Mouse (Mus musculus): ENCODE results near the gene Prkcsh.

DNA sequence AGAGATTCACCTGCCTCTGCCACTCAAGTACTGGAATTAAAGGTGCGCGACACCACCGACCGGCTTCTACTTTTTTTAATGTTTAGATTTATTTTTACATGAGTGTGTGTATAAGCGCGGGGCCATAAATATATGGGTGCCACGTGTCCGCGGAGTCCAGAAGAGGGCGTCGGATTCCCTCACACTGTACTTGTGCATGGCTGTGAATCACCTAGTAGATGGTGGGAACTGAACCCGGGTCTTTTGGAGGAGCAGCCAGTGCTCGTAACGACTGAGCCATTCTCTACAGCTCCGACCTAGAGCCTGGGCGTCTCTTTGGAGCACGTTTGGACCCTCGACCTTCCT lies 47.4 kb upstream of the Prkcsh start:
- TF ChIP-seq POLR2A (IDR thresholded peaks at IDR 0.05; ENCODE audit: extremely low read depth, insufficient read depth, low read length) (no peak), CTCF (IDR thresholded peaks at IDR 0.05; ENCODE audit: extremely low read depth, insufficient read depth, low read length) (0 out of 2 replicates have a peak, but pooled peaks have one; percentile 5)

Data from cortical plate, adult 2 months (tissue).